Mouse (Mus musculus): Measurements from ENCODE around the gene Psmd5. TPM values are rescaled to one million over a fixed set of nuclear protein-coding genes. Genes with fewer than 3 reads are reported as not detected.
"Not testable (repeated sequence)": the region's sequence is repeated elsewhere in the genome, so short reads cannot be mapped to it uniquely, and the experiment has no call there.

The Psmd5 gene
- polyA plus RNA-seq, 1 experiment from 2014 or later: 157 TPM

- Histone ChIP-seq H3K9me3 (ENCODE audit: control insufficient read depth, low read length) (no peaks in the 10 kb centered on the region), H3K36me3 (ENCODE audit: control insufficient read depth, insufficient read depth, low read length) (no peaks in the 10 kb centered on the region), H3K4me1 (ENCODE audit: control insufficient read depth, insufficient read depth, low read length) (no peaks in the 10 kb centered on the region), H3K4me3 (ENCODE audit: low read length) (no peak overlapping the region), H3K27me3 (ENCODE audit: control insufficient read depth, insufficient read depth, low read length) (no peaks in the 10 kb centered on the region), H3K4me2 (replicated peaks; ENCODE audit: low read depth, low read length) (no peak overlapping the region), H3K27ac (ENCODE audit: low read depth, low read length) (no peak overlapping the region), H3K9ac (ENCODE audit: low read depth, low read length) (no peak overlapping the region)
- WGBS: 93% methylated on average over 8 of the region's 8 CpGs
- ATAC-seq (ENCODE audit: low FRiP score, low TSS enrichment): no peak
These were observed 33.1 kb downstream of the Psmd5 start for GRCm38 (mm10) chr2:34841706-34842105.

GRCm38 (mm10) chr2:34840143-34840542 is 34.6 kb downstream of the Psmd5 start:
- ATAC-seq (ENCODE audit: low FRiP score, low TSS enrichment); H3K4me2 ChIP-seq (replicated peaks; ENCODE audit: low read depth, low read length); H3K4me1 ChIP-seq (ENCODE audit: control insufficient read depth, insufficient read depth, low read length); H3K27me3 ChIP-seq (ENCODE audit: control insufficient read depth, insufficient read depth, low read length); H3K4me3 ChIP-seq (ENCODE audit: low read length); H3K9ac ChIP-seq (ENCODE audit: low read depth, low read length); H3K27ac ChIP-seq (ENCODE audit: low read depth, low read length); H3K9me3 ChIP-seq (ENCODE audit: control insufficient read depth, low read length); H3K36me3 ChIP-seq (ENCODE audit: control insufficient read depth, insufficient read depth, low read length): not testable (repeated sequence)
- WGBS: 82% methylated on average over 5 of the region's 5 CpGs

- H3K4me2 ChIP-seq (replicated peaks; ENCODE audit: low read depth, low read length): no peak overlapping the region
- 72% methylated on average over 3 of the region's 3 CpGs for WGBS
- H3K4me3 ChIP-seq (ENCODE audit: low read length): no peak overlapping the region
- no peaks in the 10 kb centered on the region for H3K36me3 ChIP-seq (ENCODE audit: control insufficient read depth, insufficient read depth, low read length)
- H3K4me1 ChIP-seq (ENCODE audit: control insufficient read depth, insufficient read depth, low read length): no peaks in the 10 kb centered on the region
- ATAC-seq (ENCODE audit: low FRiP score, low TSS enrichment): no peak
- no peaks in the 10 kb centered on the region for H3K9me3 ChIP-seq (ENCODE audit: control insufficient read depth, low read length)
- no peak overlapping the region for H3K27ac ChIP-seq (ENCODE audit: low read depth, low read length)
- no peaks in the 10 kb centered on the region for H3K27me3 ChIP-seq (ENCODE audit: control insufficient read depth, insufficient read depth, low read length)
- no peak overlapping the region for H3K9ac ChIP-seq (ENCODE audit: low read depth, low read length)
These were observed 39.1 kb downstream of the Psmd5 start for GRCm38 (mm10) chr2:34835669-34836068.

GRCm38 (mm10) chr2:34833624-34834023 is 41.1 kb downstream of the Psmd5 start:
- no peak for ATAC-seq (ENCODE audit: low FRiP score, low TSS enrichment)
- Histone ChIP-seq H3K4me3 (ENCODE audit: low read length) (no peak overlapping the region), H3K9me3 (ENCODE audit: control insufficient read depth, low read length) (no peaks in the 10 kb centered on the region), H3K36me3 (ENCODE audit: control insufficient read depth, insufficient read depth, low read length) (no peaks in the 10 kb centered on the region), H3K27me3 (ENCODE audit: control insufficient read depth, insufficient read depth, low read length) (no peaks in the 10 kb centered on the region), H3K9ac (ENCODE audit: low read depth, low read length) (no peak overlapping the region), H3K27ac (ENCODE audit: low read depth, low read length) (no peak overlapping the region), H3K4me1 (ENCODE audit: control insufficient read depth, insufficient read depth, low read length) (no peaks in the 10 kb centered on the region), H3K4me2 (replicated peaks; ENCODE audit: low read depth, low read length) (no peak overlapping the region)
- WGBS: 90% methylated on average over 17 of the region's 17 CpGs

DNA sequence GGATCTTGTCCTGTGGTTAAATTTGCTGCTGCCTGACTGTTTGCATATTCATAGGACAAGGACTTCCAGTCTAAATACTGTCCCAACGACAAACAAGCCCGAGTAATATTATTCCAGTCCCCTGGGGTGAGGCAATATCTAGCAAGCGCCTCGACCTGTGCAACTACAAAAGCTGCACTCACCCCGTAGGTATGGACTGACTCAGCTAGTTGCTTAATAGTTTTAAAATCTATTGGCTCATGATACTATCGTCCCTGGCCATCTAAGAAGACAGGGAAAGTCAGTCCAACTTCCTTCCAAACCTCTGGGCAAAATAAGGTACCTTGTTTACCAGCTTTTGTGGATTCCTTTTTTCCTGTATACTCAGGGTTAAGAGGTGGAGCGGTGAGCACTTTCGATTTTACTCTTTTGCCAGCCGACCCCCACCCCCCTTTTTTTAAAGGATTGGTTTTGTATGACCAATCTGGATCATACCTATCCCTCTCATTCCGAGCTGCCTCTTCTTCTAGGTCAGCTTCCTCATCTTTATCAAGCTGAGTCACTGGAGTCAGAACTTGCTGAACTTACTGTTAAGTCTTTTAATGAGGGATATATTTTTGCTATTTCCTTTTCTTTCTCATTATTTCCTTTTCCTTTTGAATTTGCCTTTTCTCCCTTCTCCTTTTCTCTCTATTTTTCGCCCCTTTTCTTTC is 41.9 kb downstream of the Psmd5 start, which contains the start of gene Gm34653:
Gm34653 (plus strand) TSS at position 242 of the 692 bp plus-strand sequence.
- not testable (repeated sequence) for H3K9me3 ChIP-seq (ENCODE audit: control insufficient read depth, low read length); ATAC-seq (ENCODE audit: low FRiP score, low TSS enrichment); H3K4me3 ChIP-seq (ENCODE audit: low read length)

GRCm38 (mm10) chr2:34830066-34830465 is 44.7 kb downstream of the Psmd5 start:
- not testable (repeated sequence) for H3K27me3 ChIP-seq (ENCODE audit: control insufficient read depth, insufficient read depth, low read length); H3K4me1 ChIP-seq (ENCODE audit: control insufficient read depth, insufficient read depth, low read length); ATAC-seq (ENCODE audit: low FRiP score, low TSS enrichment); H3K4me2 ChIP-seq (replicated peaks; ENCODE audit: low read depth, low read length); H3K27ac ChIP-seq (ENCODE audit: low read depth, low read length); H3K36me3 ChIP-seq (ENCODE audit: control insufficient read depth, insufficient read depth, low read length); H3K9me3 ChIP-seq (ENCODE audit: control insufficient read depth, low read length); H3K4me3 ChIP-seq (ENCODE audit: low read length); H3K9ac ChIP-seq (ENCODE audit: low read depth, low read length)
- 94% methylated on average over 17 of the region's 17 CpGs for WGBS

More for the DNA sequence above, 41.9 kb downstream of the Psmd5 start, which contains the start of gene Gm34653:
- H3K27me3 ChIP-seq (ENCODE audit: control insufficient read depth, insufficient read depth, low read length); H3K4me1 ChIP-seq (ENCODE audit: control insufficient read depth, insufficient read depth, low read length); H3K9ac ChIP-seq (ENCODE audit: low read depth, low read length); H3K4me2 ChIP-seq (replicated peaks; ENCODE audit: low read depth, low read length); H3K27ac ChIP-seq (ENCODE audit: low read depth, low read length); H3K36me3 ChIP-seq (ENCODE audit: control insufficient read depth, insufficient read depth, low read length): not testable (repeated sequence)
- WGBS: 80% methylated on average over 11 of the region's 11 CpGs

GRCm38 (mm10) chr2:34828026-34828425 is 46.7 kb downstream of the Psmd5 start:
- H3K4me2 ChIP-seq (replicated peaks; ENCODE audit: low read depth, low read length): no peak overlapping the region
- peaks cover 5% of the 10 kb centered on the region; the same call in 1 of the 2 replicates for H3K36me3 ChIP-seq (ENCODE audit: control insufficient read depth, insufficient read depth, low read length)
- no peak overlapping the region for H3K4me3 ChIP-seq (ENCODE audit: low read length)
- no peak overlapping the region for H3K27ac ChIP-seq (ENCODE audit: low read depth, low read length)
- H3K9ac ChIP-seq (ENCODE audit: low read depth, low read length): no peak overlapping the region
- no peak for ATAC-seq (ENCODE audit: low FRiP score, low TSS enrichment)
- H3K9me3 ChIP-seq (ENCODE audit: control insufficient read depth, low read length): no peaks in the 10 kb centered on the region
- no peaks in the 10 kb centered on the region for H3K27me3 ChIP-seq (ENCODE audit: control insufficient read depth, insufficient read depth, low read length)
- 93% methylated on average over 1 of the region's 1 CpGs for WGBS
- H3K4me1 ChIP-seq (ENCODE audit: control insufficient read depth, insufficient read depth, low read length): peaks cover 13% of the 10 kb centered on the region

DNA sequence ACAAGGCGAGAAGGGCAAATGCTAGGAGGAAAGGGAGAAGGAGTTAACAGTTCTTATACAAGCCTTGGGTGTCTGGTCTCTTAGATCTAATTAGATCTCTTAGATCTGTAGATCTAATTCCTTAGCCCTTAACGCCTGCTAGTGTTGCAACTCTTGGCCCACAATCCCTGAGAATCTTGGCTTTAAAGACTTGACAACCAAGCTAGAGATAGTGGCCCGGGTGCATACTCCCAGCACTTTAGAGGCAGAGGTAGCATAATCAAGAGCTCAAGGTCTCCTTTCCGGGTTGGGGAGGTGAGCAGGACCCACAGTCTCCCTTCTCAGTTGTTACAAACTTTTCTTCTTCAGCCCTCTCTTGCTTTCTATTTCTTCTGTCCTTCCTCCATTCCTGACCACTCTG is 47.2 kb downstream of the Psmd5 start:
- ATAC-seq (ENCODE audit: low FRiP score, low TSS enrichment): no peak
- H3K4me1 ChIP-seq (ENCODE audit: control insufficient read depth, insufficient read depth, low read length): peaks cover 13% of the 10 kb centered on the region
- H3K4me2 ChIP-seq (replicated peaks; ENCODE audit: low read depth, low read length): no peak overlapping the region
- no peak overlapping the region for H3K9ac ChIP-seq (ENCODE audit: low read depth, low read length)
- no peaks in the 10 kb centered on the region for H3K27me3 ChIP-seq (ENCODE audit: control insufficient read depth, insufficient read depth, low read length)
- no peaks in the 10 kb centered on the region for H3K9me3 ChIP-seq (ENCODE audit: control insufficient read depth, low read length)
- H3K36me3 ChIP-seq (ENCODE audit: control insufficient read depth, insufficient read depth, low read length): peaks cover 8% of the 10 kb centered on the region; the same call in 1 of the 2 replicates
- H3K4me3 ChIP-seq (ENCODE audit: low read length): no peak overlapping the region
- H3K27ac ChIP-seq (ENCODE audit: low read depth, low read length): no peak overlapping the region
- 88% methylated on average over 4 of the region's 4 CpGs for WGBS

- Histone ChIP-seq H3K4me1 (ENCODE audit: control insufficient read depth, insufficient read depth, low read length) (peaks cover 13% of the 10 kb centered on the region), H3K4me2 (replicated peaks; ENCODE audit: low read depth, low read length) (peak overlapping the region; percentile 84), H3K36me3 (ENCODE audit: control insufficient read depth, insufficient read depth, low read length) (peaks cover 14% of the 10 kb centered on the region; the same call in 1 of the 2 replicates), H3K27me3 (ENCODE audit: control insufficient read depth, insufficient read depth, low read length) (no peaks in the 10 kb centered on the region), H3K9ac (ENCODE audit: low read depth, low read length) (peak overlapping the region; percentile 98), H3K4me3 (ENCODE audit: low read length) (peak overlapping the region; percentile 97), H3K9me3 (ENCODE audit: control insufficient read depth, low read length) (no peaks in the 10 kb centered on the region), H3K27ac (ENCODE audit: low read depth, low read length) (peak overlapping the region; percentile 49)
- WGBS: 35% methylated on average over 19 of the region's 21 CpGs
- no peak for ATAC-seq (ENCODE audit: low FRiP score, low TSS enrichment)
These were observed 48.1 kb downstream of the Psmd5 start for GRCm38 (mm10) chr2:34826460-34827231.

Data from kidney, embryonic 14.5 days (tissue).